Mouse (Mus musculus): ENCODE measurements around the gene Cltb.

GRCm38 (mm10) chr13:54602639-54603111, 8.5 kb downstream of the Cltb start:
- TF ChIP-seq CTCF (IDR thresholded peaks at IDR 0.05; ENCODE audit: low read depth) (no peak), EP300 (IDR thresholded peaks at IDR 0.05; ENCODE audit: low read depth) (no peak)

All from heart, postnatal 0 days (tissue).